Mouse (Mus musculus): ENCODE measurements at regions not wholly inside any gene's neighbourhood (a gene's known extent, or its start where the extent isn't known, plus 50 kb on each side); places are given as distances from the start of the nearest gene placed in this dataset.

DNA sequence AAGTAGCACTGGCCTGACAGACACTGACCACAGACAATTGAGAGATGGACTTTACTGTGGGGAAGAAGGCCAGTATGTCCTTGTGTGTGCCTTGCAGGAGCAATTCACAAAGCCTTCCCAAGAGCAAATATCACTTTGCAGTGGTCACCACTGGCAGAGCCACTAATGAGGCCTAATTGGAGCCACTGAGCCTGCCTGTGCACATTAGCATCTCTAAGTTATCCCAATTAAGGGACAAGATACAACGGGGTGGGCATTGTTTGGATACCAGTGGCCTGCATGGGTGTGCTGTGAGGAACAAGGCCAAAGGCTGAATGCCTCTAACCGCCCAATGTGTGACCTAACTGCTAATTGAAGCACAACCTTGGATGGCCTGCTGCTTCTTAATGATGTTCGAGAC is 433.4 kb upstream of the Ptbp2 start:
- H3K27ac ChIP-seq, result no peak overlapping the region
- H3K4me1 ChIP-seq, result peaks cover 13% of the 10 kb centered on the region
- no peaks in the 10 kb centered on the region for H3K9me3 ChIP-seq
- H3K27me3 ChIP-seq (ENCODE audit: poor library complexity, severe bottlenecking), result no peaks in the 10 kb centered on the region
- 53% methylated on average over 3 of the region's 3 CpGs for WGBS
- H3K4me3 ChIP-seq, result no peak overlapping the region
- no peak for DNase-seq (ENCODE audit: extremely low spot score, low spot score)
- no peaks in the 10 kb centered on the region for H3K36me3 ChIP-seq (replicated peaks)

DNA sequence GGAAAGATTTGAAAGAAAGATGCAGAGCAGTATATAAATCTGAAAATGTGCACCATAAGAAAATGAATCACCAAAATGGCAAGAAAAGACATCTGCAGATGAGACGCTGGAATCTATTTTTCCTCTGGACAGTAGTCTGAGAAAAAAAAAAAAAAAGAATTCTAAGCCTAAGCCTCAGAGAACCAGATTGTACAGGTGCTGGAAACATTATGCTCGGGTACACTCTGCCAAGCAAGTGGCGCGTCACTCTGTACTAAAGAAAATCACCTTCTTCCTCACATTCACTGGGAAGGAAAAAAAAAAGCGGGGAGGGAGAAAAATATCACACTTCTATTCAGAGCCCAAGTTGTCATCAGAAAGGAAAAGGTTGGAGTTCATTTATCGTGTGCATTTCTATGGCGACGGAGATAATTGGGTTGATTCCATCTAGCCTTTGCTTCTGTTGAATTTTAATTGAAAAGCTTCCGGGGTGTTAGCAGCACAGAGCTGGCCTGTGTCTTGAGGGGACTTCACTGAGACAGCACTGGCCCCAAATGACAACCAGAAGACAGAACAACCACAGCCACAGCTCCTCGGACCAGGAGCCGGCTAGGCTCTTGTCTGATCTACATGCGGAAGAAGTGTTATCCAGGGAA is 430.5 kb upstream of the Ptbp2 start:
- H3K4me1 ChIP-seq, result peaks cover 13% of the 10 kb centered on the region
- H3K4me3 ChIP-seq, result no peak overlapping the region
- H3K27ac ChIP-seq, result no peak overlapping the region
- no peaks in the 10 kb centered on the region for H3K36me3 ChIP-seq (replicated peaks)
- H3K27me3 ChIP-seq (ENCODE audit: poor library complexity, severe bottlenecking), result no peaks in the 10 kb centered on the region
- 75% methylated on average over 12 of the region's 12 CpGs for WGBS
- no peaks in the 10 kb centered on the region for H3K9me3 ChIP-seq
- no peak for DNase-seq (ENCODE audit: extremely low spot score, low spot score)

GRCm38 (mm10) chr3:120199403-120199802 is 415.1 kb upstream of the Ptbp2 start:
- WGBS, result 87% methylated on average over 2 of the region's 2 CpGs
- H3K36me3 ChIP-seq (replicated peaks), result no peaks in the 10 kb centered on the region
- H3K9me3 ChIP-seq, result no peaks in the 10 kb centered on the region
- DNase-seq (ENCODE audit: extremely low spot score, low spot score), result no peak
- H3K4me1 ChIP-seq, result no peaks in the 10 kb centered on the region
- H3K4me3 ChIP-seq, result no peak overlapping the region
- no peak overlapping the region for H3K27ac ChIP-seq
- no peaks in the 10 kb centered on the region for H3K27me3 ChIP-seq (ENCODE audit: poor library complexity, severe bottlenecking)

DNA sequence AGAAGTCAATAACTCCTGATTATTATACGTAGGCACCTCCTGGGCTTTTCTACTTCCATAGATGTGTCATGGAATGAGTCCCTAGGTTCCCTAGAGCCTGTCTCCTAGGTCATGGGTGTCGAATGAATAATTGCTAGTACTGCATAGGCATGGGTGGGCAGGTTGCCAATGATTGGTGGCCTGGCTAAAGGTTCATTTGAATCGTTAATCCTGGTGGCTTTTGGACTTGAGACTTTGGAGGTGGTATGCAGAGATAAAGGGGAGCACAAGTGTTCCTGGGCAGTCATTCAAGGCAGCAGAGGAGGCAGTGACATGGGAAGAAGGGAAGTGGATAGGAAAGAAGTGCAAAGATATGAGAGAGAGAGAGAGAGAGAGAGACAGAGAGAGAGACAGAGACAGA is 410.2 kb upstream of the Ptbp2 start:
- 87% methylated on average over 3 of the region's 3 CpGs for WGBS
- no peak overlapping the region for H3K4me3 ChIP-seq
- peaks cover 13% of the 10 kb centered on the region for H3K4me1 ChIP-seq
- no peaks in the 10 kb centered on the region for H3K9me3 ChIP-seq
- DNase-seq (ENCODE audit: extremely low spot score, low spot score), result no peak
- no peaks in the 10 kb centered on the region for H3K27me3 ChIP-seq (ENCODE audit: poor library complexity, severe bottlenecking)
- no peak overlapping the region for H3K27ac ChIP-seq
- H3K36me3 ChIP-seq (replicated peaks), result no peaks in the 10 kb centered on the region

DNA sequence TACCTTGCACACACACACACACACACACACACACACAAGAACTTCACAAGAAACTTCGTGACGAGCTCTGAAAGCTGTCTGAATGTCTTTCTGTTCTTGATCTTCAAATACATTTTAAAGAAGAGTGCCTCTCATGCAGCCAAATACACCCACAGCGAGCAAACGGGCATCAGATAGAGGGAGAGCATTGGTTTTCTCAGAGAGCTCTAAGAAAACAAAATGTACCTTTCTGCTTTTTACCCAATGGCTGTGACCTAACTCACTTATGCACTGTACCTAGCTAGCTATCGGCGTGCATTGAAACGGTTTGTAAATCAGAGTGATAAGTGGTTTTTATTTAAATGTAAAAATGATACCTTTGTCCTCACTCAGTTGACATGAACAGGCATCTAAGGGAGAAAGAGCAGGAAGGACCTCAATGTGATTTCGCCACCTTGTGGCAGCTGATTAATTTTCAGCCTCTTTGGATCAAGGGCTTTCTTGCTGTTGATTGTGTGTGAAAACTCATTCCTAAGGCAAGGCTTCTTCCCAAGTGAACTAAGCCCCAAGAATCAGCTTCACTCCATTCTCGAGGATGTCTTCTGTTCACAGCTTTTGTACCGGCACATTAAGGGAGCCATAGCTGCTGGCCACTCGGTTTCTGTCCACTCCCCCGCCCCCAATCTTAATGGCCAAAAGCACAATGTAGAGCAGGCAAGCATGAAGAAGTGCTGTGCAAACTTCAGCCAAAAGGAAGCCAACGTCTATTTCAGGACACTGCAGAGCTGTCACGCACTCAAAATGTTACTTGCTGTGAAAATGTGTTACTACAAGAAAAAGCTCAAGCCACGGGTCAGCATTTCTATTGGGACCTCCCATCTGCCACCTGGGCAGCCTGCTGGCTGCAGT is 408.4 kb upstream of the Ptbp2 start:
- 48% methylated on average over 15 of the region's 15 CpGs for WGBS
- Histone ChIP-seq H3K4me3 (no peak overlapping the region), H3K27ac (peak overlapping the region; percentile 64; the same call in 1 of the 2 replicates), H3K4me1 (peaks cover 13% of the 10 kb centered on the region), H3K36me3 (replicated peaks) (no peaks in the 10 kb centered on the region), H3K27me3 (ENCODE audit: poor library complexity, severe bottlenecking) (no peaks in the 10 kb centered on the region), H3K9me3 (no peaks in the 10 kb centered on the region)
- peak; percentile 43 for DNase-seq (ENCODE audit: extremely low spot score, low spot score)

DNA sequence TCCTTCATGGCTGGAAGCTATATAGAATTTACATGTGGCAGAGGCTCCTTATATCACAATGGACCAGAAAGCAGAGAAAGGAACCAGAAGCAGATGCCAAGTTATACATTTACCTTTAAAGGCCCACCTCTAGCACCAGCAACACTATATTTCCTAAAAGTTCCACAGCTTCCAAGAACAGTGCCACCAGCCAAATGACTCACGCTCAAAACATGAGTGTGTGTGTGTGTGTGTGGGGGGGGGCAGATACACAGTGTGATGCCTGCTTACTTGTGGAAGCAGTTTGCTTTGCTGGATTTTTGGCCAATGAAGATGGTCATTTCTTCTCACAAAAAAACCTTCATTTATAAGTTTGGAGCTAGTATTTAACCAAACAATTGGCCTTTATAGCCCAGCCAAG is 405.3 kb upstream of the Ptbp2 start:
- Histone ChIP-seq H3K9me3 (no peaks in the 10 kb centered on the region), H3K4me1 (peaks cover 13% of the 10 kb centered on the region), H3K27ac (no peak overlapping the region), H3K4me3 (no peak overlapping the region), H3K27me3 (ENCODE audit: poor library complexity, severe bottlenecking) (no peaks in the 10 kb centered on the region), H3K36me3 (replicated peaks) (no peaks in the 10 kb centered on the region)
- 94% methylated on average over 1 of the region's 1 CpGs for WGBS
- no peak for DNase-seq (ENCODE audit: extremely low spot score, low spot score)

DNA sequence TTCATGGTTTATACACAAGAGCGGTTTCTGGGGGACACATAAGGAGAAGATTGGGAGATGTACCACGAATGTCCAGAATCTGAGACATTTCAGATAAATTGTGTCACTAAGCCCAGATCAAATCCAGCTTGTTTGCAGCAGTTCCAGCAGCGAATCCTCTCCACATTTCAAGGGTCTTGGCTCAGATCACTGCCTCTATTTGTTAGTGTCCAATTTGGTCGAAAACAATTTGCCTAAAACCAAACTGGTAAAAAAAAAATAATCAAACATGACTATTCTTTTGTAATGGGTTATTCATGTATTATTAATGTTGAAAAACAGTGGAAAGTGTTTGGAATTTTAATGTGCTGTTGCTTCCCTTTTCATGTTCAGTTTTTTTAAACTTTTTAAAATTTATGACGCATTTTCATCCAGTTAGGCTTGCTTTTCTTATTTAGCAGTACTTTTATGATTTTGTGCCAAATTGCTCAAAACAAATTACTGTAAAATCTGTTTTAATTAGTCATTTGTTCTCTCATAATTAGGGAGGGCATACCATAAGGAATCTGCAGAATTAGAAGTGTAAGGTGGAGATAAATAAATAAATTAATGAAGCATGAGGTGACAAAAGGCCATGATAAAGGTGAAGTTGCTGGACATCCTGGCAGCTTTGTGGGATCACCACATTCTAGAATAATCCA is 396.8 kb upstream of the Ptbp2 start:
- Histone ChIP-seq H3K9me3 (no peaks in the 10 kb centered on the region), H3K36me3 (replicated peaks) (no peaks in the 10 kb centered on the region), H3K27me3 (ENCODE audit: poor library complexity, severe bottlenecking) (no peaks in the 10 kb centered on the region), H3K4me3 (no peak overlapping the region), H3K4me1 (no peaks in the 10 kb centered on the region), H3K27ac (no peak overlapping the region)
- no peak for DNase-seq (ENCODE audit: extremely low spot score, low spot score)
- 88% methylated on average over 5 of the region's 5 CpGs for WGBS

GRCm38 (mm10) chr3:120175632-120176031 is 391.4 kb upstream of the Ptbp2 start:
- Histone ChIP-seq H3K36me3 (replicated peaks) (no peaks in the 10 kb centered on the region), H3K27ac (no peak overlapping the region), H3K4me3 (no peak overlapping the region), H3K4me1 (no peaks in the 10 kb centered on the region), H3K9me3 (no peaks in the 10 kb centered on the region), H3K27me3 (ENCODE audit: poor library complexity, severe bottlenecking) (no peaks in the 10 kb centered on the region)
- DNase-seq (ENCODE audit: extremely low spot score, low spot score), result no peak
- 80% methylated on average over 2 of the region's 2 CpGs for WGBS

Measured in forebrain, embryonic 10.5 days (tissue).